Mouse (Mus musculus): Measurements from ENCODE around the gene Asb15. TPM values are rescaled to one million over a fixed set of nuclear protein-coding genes. Genes with fewer than 3 reads are reported as not detected.

Asb15 gene
- polyA plus RNA-seq, 1 experiment = 1.1 TPM

DNA sequence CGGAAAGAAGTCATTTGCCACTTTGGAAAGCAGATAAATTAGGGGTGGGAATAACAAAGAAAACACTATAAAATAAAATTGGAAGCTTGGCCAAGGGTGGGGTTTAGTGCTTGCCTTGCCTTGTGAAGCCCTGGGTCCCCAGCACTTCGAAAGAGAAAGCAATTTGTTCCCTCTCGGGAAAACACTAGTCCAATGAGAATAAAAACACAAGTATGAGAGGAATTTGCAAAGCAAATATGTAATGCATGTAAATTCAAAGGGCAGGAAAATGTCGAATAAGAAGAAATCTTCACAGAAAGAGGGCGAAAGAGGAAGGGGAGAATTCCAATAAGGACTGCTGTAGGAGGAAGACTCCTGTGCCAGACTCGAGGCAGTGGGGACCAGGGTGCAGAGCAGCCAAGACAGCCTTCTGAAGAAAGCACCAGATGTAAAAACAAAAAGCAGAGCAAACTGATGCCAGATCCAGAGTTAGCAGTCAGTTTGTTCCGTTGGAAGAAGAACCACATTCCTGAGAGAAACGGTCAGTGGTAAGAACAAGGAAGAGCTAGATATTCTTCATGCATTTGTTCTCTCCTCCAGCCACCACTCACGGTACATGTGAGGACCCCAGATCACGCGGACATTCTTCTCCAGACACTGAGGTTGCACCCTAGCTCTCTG lies 26.6 kb downstream of the Asb15 start:
- Histone ChIP-seq H3K36me3 (ENCODE audit: control insufficient read depth, insufficient read depth, low read length) (no peaks in the 10 kb centered on the region), H3K4me1 (replicated peaks; ENCODE audit: control insufficient read depth, insufficient read depth, low read length) (no peaks in the 10 kb centered on the region), H3K27ac (ENCODE audit: control insufficient read depth, insufficient read depth, low read length) (no peak overlapping the region), H3K4me3 (ENCODE audit: control insufficient read depth, insufficient read depth, low read length) (no peak overlapping the region), H3K27me3 (ENCODE audit: control insufficient read depth, insufficient read depth, low read length) (no peaks in the 10 kb centered on the region)
- TF ChIP-seq CTCF (IDR thresholded peaks at IDR 0.05; ENCODE audit: borderline replicate concordance, control insufficient read depth, extremely low read depth, insufficient read depth, low read length, poor library complexity) (no peak), POLR2A (IDR thresholded peaks at IDR 0.05; ENCODE audit: control insufficient read depth, extremely low read depth, insufficient read depth, low read length, poor library complexity) (no peak)
- WGBS = 79% methylated on average over 11 of the region's 11 CpGs
- DNase-seq = no peak

DNA sequence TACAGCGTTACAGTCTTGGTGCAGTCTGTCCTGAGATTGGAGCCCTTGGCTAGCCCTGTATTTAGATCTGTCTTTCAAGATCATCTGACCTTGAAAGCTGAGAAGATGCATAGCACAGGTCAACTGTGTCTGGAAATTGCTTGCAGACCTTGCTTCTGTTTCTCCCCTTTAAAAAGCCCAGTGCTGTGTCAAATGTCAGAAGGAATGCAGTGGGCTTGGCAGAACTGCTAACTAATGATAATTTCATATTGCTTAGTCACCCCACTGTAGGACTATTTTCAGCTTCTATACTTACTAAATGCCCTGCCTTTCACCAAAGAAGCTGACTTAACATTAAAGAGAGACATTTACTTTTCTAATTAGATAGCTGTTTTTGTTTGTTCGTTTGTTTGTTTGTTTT lies 27.5 kb downstream of the Asb15 start:
- TF ChIP-seq CTCF (IDR thresholded peaks at IDR 0.05; ENCODE audit: borderline replicate concordance, control insufficient read depth, extremely low read depth, insufficient read depth, low read length, poor library complexity) (no peak), POLR2A (IDR thresholded peaks at IDR 0.05; ENCODE audit: control insufficient read depth, extremely low read depth, insufficient read depth, low read length, poor library complexity) (no peak)
- no peaks in the 10 kb centered on the region for H3K4me1 ChIP-seq (replicated peaks; ENCODE audit: control insufficient read depth, insufficient read depth, low read length)
- 93% methylated on average over 2 of the region's 2 CpGs for WGBS
- no peaks in the 10 kb centered on the region for H3K36me3 ChIP-seq (ENCODE audit: control insufficient read depth, insufficient read depth, low read length)
- no peak for DNase-seq
- no peaks in the 10 kb centered on the region for H3K27me3 ChIP-seq (ENCODE audit: control insufficient read depth, insufficient read depth, low read length)
- no peak overlapping the region for H3K4me3 ChIP-seq (ENCODE audit: control insufficient read depth, insufficient read depth, low read length)
- no peak overlapping the region for H3K27ac ChIP-seq (ENCODE audit: control insufficient read depth, insufficient read depth, low read length)

GRCm38 (mm10) chr6:24564081-24564480 lies 36.1 kb downstream of the Asb15 start:
- no peak for TF ChIP-seq CTCF (IDR thresholded peaks at IDR 0.05; ENCODE audit: borderline replicate concordance, control insufficient read depth, extremely low read depth, insufficient read depth, low read length, poor library complexity)
- TF ChIP-seq POLR2A (IDR thresholded peaks at IDR 0.05; ENCODE audit: control insufficient read depth, extremely low read depth, insufficient read depth, low read length, poor library complexity) = no peak
- H3K36me3 ChIP-seq (ENCODE audit: control insufficient read depth, insufficient read depth, low read length) = no peaks in the 10 kb centered on the region
- DNase-seq = no peak
- H3K27me3 ChIP-seq (ENCODE audit: control insufficient read depth, insufficient read depth, low read length) = no peaks in the 10 kb centered on the region
- no peak overlapping the region for H3K27ac ChIP-seq (ENCODE audit: control insufficient read depth, insufficient read depth, low read length)
- no peak overlapping the region for H3K4me3 ChIP-seq (ENCODE audit: control insufficient read depth, insufficient read depth, low read length)
- 84% methylated on average over 9 of the region's 9 CpGs for WGBS
- no peaks in the 10 kb centered on the region for H3K4me1 ChIP-seq (replicated peaks; ENCODE audit: control insufficient read depth, insufficient read depth, low read length)

DNA sequence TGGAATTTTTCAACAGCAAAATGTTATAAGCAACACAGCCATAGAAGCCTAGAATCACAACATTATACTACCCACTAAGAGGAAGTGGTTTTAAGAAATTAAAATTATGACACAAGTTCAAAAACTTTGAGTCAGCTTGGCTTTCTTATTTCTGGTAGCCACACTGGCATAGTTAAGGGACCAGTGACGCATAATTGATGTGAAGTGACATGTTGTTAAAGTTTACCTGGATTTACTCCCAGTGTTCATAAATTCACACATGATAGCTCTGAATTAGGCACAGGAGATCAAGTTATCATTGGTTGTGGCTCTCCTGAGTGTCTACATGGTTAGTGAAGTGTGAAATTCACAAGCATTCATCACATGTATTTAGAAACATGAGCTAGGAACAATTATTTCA lies 36.9 kb downstream of the Asb15 start:
- no peak for TF ChIP-seq CTCF (IDR thresholded peaks at IDR 0.05; ENCODE audit: borderline replicate concordance, control insufficient read depth, extremely low read depth, insufficient read depth, low read length, poor library complexity)
- Histone ChIP-seq H3K27ac (ENCODE audit: control insufficient read depth, insufficient read depth, low read length) (no peak overlapping the region), H3K4me1 (replicated peaks; ENCODE audit: control insufficient read depth, insufficient read depth, low read length) (no peaks in the 10 kb centered on the region), H3K36me3 (ENCODE audit: control insufficient read depth, insufficient read depth, low read length) (no peaks in the 10 kb centered on the region), H3K27me3 (ENCODE audit: control insufficient read depth, insufficient read depth, low read length) (no peaks in the 10 kb centered on the region), H3K4me3 (ENCODE audit: control insufficient read depth, insufficient read depth, low read length) (no peak overlapping the region)
- no peak for DNase-seq
- WGBS = 72% methylated on average over 1 of the region's 1 CpGs

DNA sequence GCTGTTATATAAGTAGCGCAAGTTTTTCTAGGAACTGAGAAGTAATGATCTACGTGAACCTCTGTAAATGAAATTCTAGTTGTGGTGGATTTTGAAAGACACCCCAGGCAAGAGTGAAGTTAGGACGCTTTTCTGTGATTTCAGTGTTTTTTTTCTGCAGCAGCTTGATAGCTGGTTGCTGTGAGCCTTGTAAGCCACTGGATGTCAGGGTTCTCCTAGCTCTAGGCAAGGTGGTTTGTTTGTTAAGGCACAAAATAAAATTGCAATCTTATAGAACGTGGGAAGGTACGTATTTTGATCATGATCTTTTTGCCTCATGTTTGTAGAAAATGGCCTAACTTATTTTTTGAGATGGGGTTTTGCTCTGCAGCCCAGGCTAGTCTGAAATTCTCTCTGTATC lies 41.0 kb downstream of the Asb15 start:
- Histone ChIP-seq H3K27ac (ENCODE audit: control insufficient read depth, insufficient read depth, low read length) (no peak overlapping the region), H3K27me3 (ENCODE audit: control insufficient read depth, insufficient read depth, low read length) (no peaks in the 10 kb centered on the region), H3K36me3 (ENCODE audit: control insufficient read depth, insufficient read depth, low read length) (no peaks in the 10 kb centered on the region), H3K4me3 (ENCODE audit: control insufficient read depth, insufficient read depth, low read length) (no peak overlapping the region), H3K4me1 (replicated peaks; ENCODE audit: control insufficient read depth, insufficient read depth, low read length) (no peaks in the 10 kb centered on the region)
- DNase-seq = no peak
- 91% methylated on average over 5 of the region's 5 CpGs for WGBS
- no peak for TF ChIP-seq POLR2A (IDR thresholded peaks at IDR 0.05; ENCODE audit: control insufficient read depth, extremely low read depth, insufficient read depth, low read length, poor library complexity)
- TF ChIP-seq CTCF (IDR thresholded peaks at IDR 0.05; ENCODE audit: borderline replicate concordance, control insufficient read depth, extremely low read depth, insufficient read depth, low read length, poor library complexity) = no peak

DNA sequence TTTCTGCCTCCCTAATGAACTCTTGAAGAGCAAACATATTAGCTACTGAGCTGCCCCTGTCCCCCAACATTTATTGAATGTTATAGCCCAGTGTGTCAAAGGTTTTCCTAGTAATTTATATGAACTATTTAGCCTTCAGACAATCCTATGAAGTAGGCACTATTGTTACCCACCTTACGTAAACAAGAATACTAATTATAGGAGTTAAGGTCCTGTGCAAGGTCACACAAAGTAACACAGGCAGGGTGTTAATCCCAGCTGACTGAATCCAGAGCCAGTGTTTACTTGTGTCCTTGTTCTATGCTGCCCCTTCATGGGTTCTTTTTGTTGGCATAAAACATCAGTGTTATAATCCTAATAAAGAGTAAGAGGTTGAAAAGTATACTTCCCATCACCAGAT lies 41.8 kb downstream of the Asb15 start:
- Histone ChIP-seq H3K4me1 (replicated peaks; ENCODE audit: control insufficient read depth, insufficient read depth, low read length) (no peaks in the 10 kb centered on the region), H3K36me3 (ENCODE audit: control insufficient read depth, insufficient read depth, low read length) (no peaks in the 10 kb centered on the region), H3K27me3 (ENCODE audit: control insufficient read depth, insufficient read depth, low read length) (no peaks in the 10 kb centered on the region), H3K4me3 (ENCODE audit: control insufficient read depth, insufficient read depth, low read length) (no peak overlapping the region), H3K27ac (ENCODE audit: control insufficient read depth, insufficient read depth, low read length) (no peak overlapping the region)
- TF ChIP-seq CTCF (IDR thresholded peaks at IDR 0.05; ENCODE audit: borderline replicate concordance, control insufficient read depth, extremely low read depth, insufficient read depth, low read length, poor library complexity) (no peak), POLR2A (IDR thresholded peaks at IDR 0.05; ENCODE audit: control insufficient read depth, extremely low read depth, insufficient read depth, low read length, poor library complexity) (no peak)
- 100% methylated on average over 1 of the region's 1 CpGs for WGBS
- DNase-seq = no peak

DNA sequence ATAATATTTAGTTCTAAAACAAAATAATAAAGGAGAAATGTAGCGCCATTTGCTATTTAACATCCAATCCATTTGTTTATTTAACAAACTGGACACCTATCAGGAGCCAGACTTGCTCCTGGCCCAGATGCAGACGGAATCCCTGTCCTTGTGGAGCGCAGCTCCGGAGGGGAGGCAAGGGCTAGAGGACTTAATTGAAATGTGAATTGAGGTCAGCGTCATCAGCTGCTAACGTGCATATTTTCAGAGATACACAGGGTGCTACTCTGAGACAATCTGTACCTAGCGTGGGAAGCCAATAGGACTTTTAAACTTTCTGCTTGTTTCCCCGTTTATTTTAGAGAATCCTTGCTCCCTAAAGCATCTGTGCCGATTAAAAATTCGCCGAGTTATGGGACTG lies 42.3 kb downstream of the Asb15 start:
- H3K4me3 ChIP-seq (ENCODE audit: control insufficient read depth, insufficient read depth, low read length) = no peak overlapping the region
- no peaks in the 10 kb centered on the region for H3K36me3 ChIP-seq (ENCODE audit: control insufficient read depth, insufficient read depth, low read length)
- no peaks in the 10 kb centered on the region for H3K4me1 ChIP-seq (replicated peaks; ENCODE audit: control insufficient read depth, insufficient read depth, low read length)
- 92% methylated on average over 11 of the region's 11 CpGs for WGBS
- no peaks in the 10 kb centered on the region for H3K27me3 ChIP-seq (ENCODE audit: control insufficient read depth, insufficient read depth, low read length)
- DNase-seq = no peak
- no peak overlapping the region for H3K27ac ChIP-seq (ENCODE audit: control insufficient read depth, insufficient read depth, low read length)
- TF ChIP-seq POLR2A (IDR thresholded peaks at IDR 0.05; ENCODE audit: control insufficient read depth, extremely low read depth, insufficient read depth, low read length, poor library complexity) = no peak
- no peak for TF ChIP-seq CTCF (IDR thresholded peaks at IDR 0.05; ENCODE audit: borderline replicate concordance, control insufficient read depth, extremely low read depth, insufficient read depth, low read length, poor library complexity)
